In genomic region chr12:108494011-108494541, GRCm38 (mm10) we compare ENCODE assay signal across 8 mouse cellular contexts.
A peak's percentile ranks its signal among the peaks of the same experiment; 100 is the strongest.
DNase-seq lines count a peak whose midpoint lies in the region; ATAC-seq lines count a peak whose summit lies in the region.

No protein-coding gene starts in this region.

- H3K27me3 ChIP-seq in hindbrain, embryonic 10.5 days (ENCODE audit: insufficient read depth, poor library complexity, severe bottlenecking), result no peaks in the 10 kb centered on the region

- DNase-seq in CD4-positive, CD25-positive, alpha-beta regulatory T cell, adult 2 months (ENCODE audit: low read depth, low spot score), result peak; percentile 66
- peak; percentile 67 for DNase-seq in R1 (ENCODE audit: low read depth, low spot score)
- DNase-seq in embryo, embryonic 11 days, result peak; percentile 80
- peak; percentile 40 for DNase-seq in hindbrain, embryonic 10.5 days (ENCODE audit: low spot score)
- peak; percentile 70 for DNase-seq in layer of hippocampus, adult 11-12 months (ENCODE audit: low spot score)
- DNase-seq in telencephalon, adult 2 months (ENCODE audit: low read depth, low spot score), result peak; percentile 60

- H3K9me3 ChIP-seq in hindbrain, embryonic 10.5 days, result no peaks in the 10 kb centered on the region

- H3K27ac ChIP-seq in hindbrain, embryonic 10.5 days, result 0 out of 2 replicates have a peak overlapping the region, but pooled peaks have one; percentile 29

- H3K36me3 ChIP-seq in hindbrain, embryonic 10.5 days, result peaks cover 39% of the 10 kb centered on the region; the same call in 1 of the 2 replicates

- ATAC-seq in CD4-positive, CD25-positive, alpha-beta regulatory T cell, adult 4 months, result no peak
- ATAC-seq in megakaryocyte-erythroid progenitor cell, adult 5-6 weeks (replicated peaks; ENCODE audit: low FRiP score, low TSS enrichment, poor library complexity, severe bottlenecking), result peak; percentile 45; the same call in 1 of the 2 replicates

- H3K4me1 ChIP-seq in hindbrain, embryonic 10.5 days (replicated peaks), result peaks cover 49% of the 10 kb centered on the region

- H3K4me3 ChIP-seq in hindbrain, embryonic 10.5 days, result no peak overlapping the region

- 25% methylated on average over 4 of the region's 4 CpGs for WGBS in hindbrain, embryonic 10.5 days
